Mouse (Mus musculus) neural tube, embryonic 11.5 days (tissue): ENCODE data around the gene Thoc6. TPM values are rescaled to one million over a fixed set of nuclear protein-coding genes. Genes with fewer than 3 reads are reported as not detected.

Experiments
- ATAC-seq: fragments of 200-750 bp; cut with Nextera tagmentation; 2 replicates; pipeline ENCODE4 v1.8.0; 2017; ENCODE audit warnings: moderate number of reproducible peaks, mild to moderate bottlenecking, moderate TSS enrichment, moderate library complexity; ENCODE audit not compliant: insufficient read depth, low FRiP score, low TSS enrichment
- DNase-seq: peaks from one replicate; pipeline ENCODE4 v3.0.0-alpha.2; 2015; ENCODE audit warnings: low spot score
- H3K27ac ChIP-seq: fragments of 300-500 bp; sonication (generic); 2 replicates; pipeline ENCODE4 v1.5.1; 2014; ENCODE audit warnings: low read depth, mild to moderate bottlenecking, low read length
- H3K27me3 ChIP-seq: fragments of 300-500 bp; sonication (generic); 2 replicates; pipeline ENCODE4 v1.6.1; 2014; ENCODE audit warnings: mild to moderate bottlenecking, low read length, mixed read lengths; ENCODE audit not compliant: control insufficient read depth, insufficient read depth
- H3K36me3 ChIP-seq: fragments of 300-500 bp; sonication (generic); 2 replicates; pipeline ENCODE4 v1.6.1; 2014; ENCODE audit warnings: mild to moderate bottlenecking, low read length, moderate library complexity, mixed read lengths; ENCODE audit not compliant: control insufficient read depth, insufficient read depth
- H3K4me1 ChIP-seq: fragments of 300-500 bp; sonication (generic); 2 replicates; pipeline ENCODE4 v1.6.1; 2014; ENCODE audit warnings: low read length, mixed read lengths; ENCODE audit not compliant: control insufficient read depth, insufficient read depth
- H3K4me2 ChIP-seq: fragments of 300-500 bp; sonication (generic); 2 replicates; pipeline ENCODE4 v1.6.1; 2014; ENCODE audit warnings: low read depth, mild to moderate bottlenecking, moderate library complexity
- H3K4me3 ChIP-seq: fragments of 300-500 bp; sonication (generic); 2 replicates; pipeline ENCODE4 v1.5.1; 2014; ENCODE audit warnings: low read depth, low read length
- H3K9ac ChIP-seq: fragments of 300-500 bp; sonication (generic); 2 replicates; pipeline ENCODE4 v1.6.1; 2014; ENCODE audit warnings: mild to moderate bottlenecking, low read length
- H3K9me3 ChIP-seq: fragments of 300-500 bp; sonication (generic); 2 replicates; pipeline ENCODE4 v1.6.1; 2016; ENCODE audit warnings: low read length; ENCODE audit not compliant: control insufficient read depth
- WGBS: fragments of 180-500 bp; shearing (Covaris S2); extraction: QIAGEN DNeasy Blood & Tissue Kit; methylation state at CpG from one replicate; pipeline ENCODE4 v1.1.7; 2014; 5-methylcytosine and 5-hydroxymethylcytosine counted together
- polyA plus RNA-seq: library from polyadenylated mRNA; unstranded; fragments of >200 nt; fragmentation: Nextera tagmentation; extraction: Ambion mirVana; gene quantifications from 2 replicates; pipeline ENCODE4 v1.2.1, GENCODE M21; 2014

The Thoc6 gene
- polyA plus RNA-seq, 1 experiment from 2014 or later: 62.4 TPM

GRCm38 (mm10) chr17:23674271-23674952, 730 bp upstream of the Thoc6 start:
- Histone ChIP-seq H3K27me3 (peaks cover 33% of the 10 kb centered on the region), H3K4me1 (peaks cover 15% of the 10 kb centered on the region), H3K27ac (no peak overlapping the region), H3K9ac (peak overlapping the region; percentile 60), H3K4me3 (peak overlapping the region; percentile 60), H3K4me2 (peak overlapping the region; percentile 76), H3K9me3 (no peaks in the 10 kb centered on the region), H3K36me3 (peaks cover 4% of the 10 kb centered on the region; the same call in 1 of the 2 replicates)
- no peak for ATAC-seq
- DNase-seq: no peak
- 49% methylated on average over 9 of the region's 9 CpGs for WGBS

- Histone ChIP-seq H3K9ac (no peak overlapping the region), H3K9me3 (no peaks in the 10 kb centered on the region), H3K27ac (no peak overlapping the region), H3K4me3 (peak overlapping the region; percentile 60; the same call in 1 of the 2 replicates), H3K4me2 (peak overlapping the region; percentile 76), H3K27me3 (peaks cover 17% of the 10 kb centered on the region), H3K36me3 (peaks cover 9% of the 10 kb centered on the region), H3K4me1 (peaks cover 15% of the 10 kb centered on the region)
- ATAC-seq: no peak
- DNase-seq: no peak
- 73% methylated on average over 3 of the region's 3 CpGs for WGBS
Observed at GRCm38 (mm10) chr17:23672761-23673160, 921 bp downstream of the Thoc6 start.

- H3K27me3 ChIP-seq: peaks cover 17% of the 10 kb centered on the region
- H3K4me1 ChIP-seq: peaks cover 13% of the 10 kb centered on the region
- H3K27ac ChIP-seq: no peak overlapping the region
- no peaks in the 10 kb centered on the region for H3K9me3 ChIP-seq
- H3K4me3 ChIP-seq: no peak overlapping the region
- H3K36me3 ChIP-seq: peaks cover 9% of the 10 kb centered on the region
- H3K9ac ChIP-seq: no peak overlapping the region
- no peak overlapping the region for H3K4me2 ChIP-seq
- DNase-seq (no peak), ATAC-seq (no peak)
- 92% methylated on average over 3 of the region's 3 CpGs for WGBS
Observed at GRCm38 (mm10) chr17:23671519-23671918, 2.2 kb downstream of the Thoc6 start.

- Histone ChIP-seq H3K27ac (no peak overlapping the region), H3K9ac (no peak overlapping the region), H3K36me3 (peaks cover 9% of the 10 kb centered on the region), H3K4me3 (no peak overlapping the region), H3K9me3 (no peaks in the 10 kb centered on the region), H3K4me2 (no peak overlapping the region), H3K27me3 (peaks cover 8% of the 10 kb centered on the region), H3K4me1 (peaks cover 5% of the 10 kb centered on the region; the same call in 1 of the 2 replicates)
- DNase-seq (no peak), ATAC-seq (no peak)
- 89% methylated on average over 7 of the region's 7 CpGs for WGBS
Observed at GRCm38 (mm10) chr17:23670516-23671074, 3.1 kb downstream of the Thoc6 start.

- peaks cover 13% of the 10 kb centered on the region for H3K27me3 ChIP-seq
- DNase-seq (no peak), ATAC-seq (no peak)
- no peaks in the 10 kb centered on the region for H3K9me3 ChIP-seq
- 80% methylated on average over 14 of the region's 14 CpGs for WGBS
- H3K4me3 ChIP-seq: no peak overlapping the region
- H3K9ac ChIP-seq: no peak overlapping the region
- peaks cover 8% of the 10 kb centered on the region for H3K36me3 ChIP-seq
- no peak overlapping the region for H3K4me2 ChIP-seq
- no peaks in the 10 kb centered on the region for H3K4me1 ChIP-seq
- H3K27ac ChIP-seq: no peak overlapping the region
Observed at GRCm38 (mm10) chr17:23665511-23665910, 8.2 kb downstream of the Thoc6 start.

GRCm38 (mm10) chr17:23664556-23665021, 9.1 kb downstream of the Thoc6 start:
- Histone ChIP-seq H3K4me2 (no peak overlapping the region), H3K27ac (no peak overlapping the region), H3K9me3 (no peaks in the 10 kb centered on the region), H3K9ac (no peak overlapping the region), H3K27me3 (peaks cover 22% of the 10 kb centered on the region), H3K4me1 (no peaks in the 10 kb centered on the region), H3K36me3 (peaks cover 5% of the 10 kb centered on the region; the same call in 1 of the 2 replicates), H3K4me3 (no peak overlapping the region)
- ATAC-seq (no peak), DNase-seq (no peak)
- 8% methylated on average over 5 of the region's 5 CpGs for WGBS

- no peak overlapping the region for H3K27ac ChIP-seq
- H3K4me2 ChIP-seq: no peak overlapping the region
- peaks cover 24% of the 10 kb centered on the region for H3K27me3 ChIP-seq
- H3K4me1 ChIP-seq: no peaks in the 10 kb centered on the region
- H3K36me3 ChIP-seq: no peaks in the 10 kb centered on the region
- no peak overlapping the region for H3K4me3 ChIP-seq
- ATAC-seq (no peak), DNase-seq (no peak)
- no peak overlapping the region for H3K9ac ChIP-seq
- no peaks in the 10 kb centered on the region for H3K9me3 ChIP-seq
- WGBS: 0% methylated on average over 9 of the region's 9 CpGs
Observed at GRCm38 (mm10) chr17:23661526-23661925, 12.2 kb downstream of the Thoc6 start.

GRCm38 (mm10) chr17:23660876-23661200, 12.8 kb downstream of the Thoc6 start:
- DNase-seq: no peak
- no peak overlapping the region for H3K4me2 ChIP-seq
- H3K4me3 ChIP-seq: no peak overlapping the region
- peaks cover 24% of the 10 kb centered on the region for H3K27me3 ChIP-seq
- WGBS: 2% methylated on average over 14 of the region's 14 CpGs
- H3K4me1 ChIP-seq: no peaks in the 10 kb centered on the region
- ATAC-seq: no peak
- H3K9ac ChIP-seq: no peak overlapping the region
- no peaks in the 10 kb centered on the region for H3K9me3 ChIP-seq
- no peaks in the 10 kb centered on the region for H3K36me3 ChIP-seq
- no peak overlapping the region for H3K27ac ChIP-seq
